Mouse (Mus musculus): ENCODE measurements at regions not wholly inside any gene's neighbourhood (a gene's known extent, or its start where the extent isn't known, plus 50 kb on each side); places are given as distances from the start of the nearest gene placed in this dataset.
"Not testable (repeated sequence)": the region's sequence is repeated elsewhere in the genome, so short reads cannot be mapped to it uniquely, and the experiment has no call there.

DNA sequence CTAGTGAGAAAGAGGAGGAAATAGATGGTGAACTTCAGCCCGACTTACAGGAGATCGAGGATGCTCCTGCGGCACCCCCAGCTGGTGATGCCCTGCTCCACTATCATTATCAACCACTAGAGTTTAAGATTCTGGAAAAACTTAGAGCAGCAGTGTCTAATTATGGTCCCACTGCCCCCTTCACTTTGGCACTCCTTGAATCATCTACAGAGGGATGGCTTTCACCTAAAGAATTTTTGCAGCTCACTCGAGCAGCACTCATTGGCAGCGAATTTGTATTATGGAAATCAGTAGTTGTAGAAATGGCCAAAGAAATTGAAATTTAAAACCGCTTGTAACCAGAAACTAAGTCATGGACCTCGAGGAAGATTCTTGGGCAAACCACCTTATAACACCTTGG lies 1229.1 kb upstream of the Arrdc3 start:
- H3K36me3 ChIP-seq (ENCODE audit: control insufficient read depth, insufficient read depth, low read length, poor library complexity, severe bottlenecking), result no peaks in the 10 kb centered on the region
- in situ Hi-C loops (cut with MboI; ENCODE audit: low sequenced_read_pairs in 2 of 2, unreplicated experiment in 2 of 2), result no loop called here
- DNase-seq (ENCODE audit: low read depth, low spot score), result no peak
- TF ChIP-seq HCFC1 (IDR thresholded peaks at IDR 0.05; ENCODE audit: borderline replicate concordance, insufficient read depth, low read length) (no peak), CHD2 (IDR thresholded peaks at IDR 0.05; ENCODE audit: low read depth, low read length) (no peak), MAFK (IDR thresholded peaks at IDR 0.05; ENCODE audit: insufficient read depth, low read depth, low read length) (no peak), ZC3H11A (IDR thresholded peaks at IDR 0.05; ENCODE audit: borderline replicate concordance, low read depth, low read length) (no peak), ZNF384 (IDR thresholded peaks at IDR 0.05; ENCODE audit: low read depth, low read length) (no peak)
- H3K4me1 ChIP-seq (ENCODE audit: control insufficient read depth in 2 of 2, insufficient read depth in 2 of 2, low read length in 2 of 2, poor library complexity in 1 of 2), result no peaks in the 10 kb centered on the region
- no peak overlapping the region for H3K27ac ChIP-seq (ENCODE audit: insufficient read depth, low read depth, low read length, poor library complexity, severe bottlenecking)
- no peak overlapping the region for H3K9ac ChIP-seq (ENCODE audit: insufficient read depth, low read depth, low read length, poor library complexity, severe bottlenecking)
- H3K4me3 ChIP-seq (ENCODE audit: insufficient read depth in 1 of 2, low read depth in 1 of 2, low read length in 2 of 2, poor library complexity in 1 of 2, severe bottlenecking in 1 of 2), result no peak overlapping the region
- H3K9me3 ChIP-seq (ENCODE audit: control insufficient read depth, insufficient read depth, low read depth, low read length), result no peaks in the 10 kb centered on the region

DNA sequence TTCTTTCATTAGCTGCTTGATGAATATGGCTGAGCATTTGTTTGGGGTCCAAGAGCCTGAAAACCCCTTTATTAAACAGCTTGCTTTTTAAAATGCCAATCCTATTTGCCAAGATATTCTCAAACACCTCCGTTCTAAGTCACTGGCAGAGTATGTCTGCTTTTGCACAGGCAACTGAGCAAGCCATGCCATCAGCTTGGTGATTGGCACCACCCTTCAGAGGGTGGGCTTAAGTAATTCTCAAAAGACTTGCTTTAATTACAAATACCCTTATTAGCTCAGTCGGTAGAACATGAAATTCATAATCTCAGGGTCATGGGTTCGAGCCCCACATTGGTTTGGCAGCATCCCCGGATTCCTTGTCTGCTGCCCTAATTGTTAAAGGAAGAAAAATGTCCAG lies 1228.5 kb upstream of the Arrdc3 start:
- in situ Hi-C loops (cut with MboI; ENCODE audit: low sequenced_read_pairs in 2 of 2, unreplicated experiment in 2 of 2), result no loop called here
- no peaks in the 10 kb centered on the region for H3K9me3 ChIP-seq (ENCODE audit: control insufficient read depth, insufficient read depth, low read depth, low read length)
- DNase-seq (ENCODE audit: low read depth, low spot score), result no peak
- no peak for TF ChIP-seq MAFK (IDR thresholded peaks at IDR 0.05; ENCODE audit: insufficient read depth, low read depth, low read length)
- no peak for TF ChIP-seq CHD2 (IDR thresholded peaks at IDR 0.05; ENCODE audit: low read depth, low read length)
- no peak for TF ChIP-seq ZNF384 (IDR thresholded peaks at IDR 0.05; ENCODE audit: low read depth, low read length)
- no peak for TF ChIP-seq HCFC1 (IDR thresholded peaks at IDR 0.05; ENCODE audit: borderline replicate concordance, insufficient read depth, low read length)
- no peak for TF ChIP-seq ZC3H11A (IDR thresholded peaks at IDR 0.05; ENCODE audit: borderline replicate concordance, low read depth, low read length)
- no peak overlapping the region for H3K9ac ChIP-seq (ENCODE audit: insufficient read depth, low read depth, low read length, poor library complexity, severe bottlenecking)
- no peaks in the 10 kb centered on the region for H3K36me3 ChIP-seq (ENCODE audit: control insufficient read depth, insufficient read depth, low read length, poor library complexity, severe bottlenecking)
- no peaks in the 10 kb centered on the region for H3K4me1 ChIP-seq (ENCODE audit: control insufficient read depth in 2 of 2, insufficient read depth in 2 of 2, low read length in 2 of 2, poor library complexity in 1 of 2)
- H3K27ac ChIP-seq (ENCODE audit: insufficient read depth, low read depth, low read length, poor library complexity, severe bottlenecking), result no peak overlapping the region
- H3K4me3 ChIP-seq (ENCODE audit: insufficient read depth in 1 of 2, low read depth in 1 of 2, low read length in 2 of 2, poor library complexity in 1 of 2, severe bottlenecking in 1 of 2), result no peak overlapping the region

DNA sequence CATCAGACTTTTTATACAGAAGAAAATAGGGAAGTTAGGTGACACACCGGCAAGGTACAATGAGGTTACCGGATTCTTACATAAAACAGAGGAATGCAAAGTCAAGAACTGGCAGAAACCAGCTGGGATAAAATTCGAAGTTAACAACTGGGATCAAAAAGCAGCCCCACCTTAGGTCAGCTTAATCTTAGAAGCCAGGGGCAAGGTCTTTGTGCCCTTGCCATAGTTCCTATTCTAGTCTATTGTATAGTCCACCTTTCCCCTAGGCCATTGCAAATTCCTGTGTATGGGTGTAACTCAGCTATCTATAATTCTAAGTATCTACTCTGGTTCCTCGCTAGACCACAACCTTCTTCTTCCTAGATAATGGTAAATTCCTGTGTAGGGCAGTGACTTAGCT lies 1214.4 kb upstream of the Arrdc3 start:
- H3K4me1 ChIP-seq (ENCODE audit: control insufficient read depth in 2 of 2, insufficient read depth in 2 of 2, low read length in 2 of 2, poor library complexity in 1 of 2); H3K36me3 ChIP-seq (ENCODE audit: control insufficient read depth, insufficient read depth, low read length, poor library complexity, severe bottlenecking); H3K4me3 ChIP-seq (ENCODE audit: insufficient read depth in 1 of 2, low read depth in 1 of 2, low read length in 2 of 2, poor library complexity in 1 of 2, severe bottlenecking in 1 of 2); H3K9ac ChIP-seq (ENCODE audit: insufficient read depth, low read depth, low read length, poor library complexity, severe bottlenecking); in situ Hi-C loops (cut with MboI; ENCODE audit: low sequenced_read_pairs in 2 of 2, unreplicated experiment in 2 of 2); H3K9me3 ChIP-seq (ENCODE audit: control insufficient read depth, insufficient read depth, low read depth, low read length): not testable (repeated sequence)
- H3K27ac ChIP-seq (ENCODE audit: insufficient read depth, low read depth, low read length, poor library complexity, severe bottlenecking), result peak overlapping the region; percentile 19; the same call in 1 of the 2 replicates
- peak; percentile 8 for DNase-seq (ENCODE audit: low read depth, low spot score)

DNA sequence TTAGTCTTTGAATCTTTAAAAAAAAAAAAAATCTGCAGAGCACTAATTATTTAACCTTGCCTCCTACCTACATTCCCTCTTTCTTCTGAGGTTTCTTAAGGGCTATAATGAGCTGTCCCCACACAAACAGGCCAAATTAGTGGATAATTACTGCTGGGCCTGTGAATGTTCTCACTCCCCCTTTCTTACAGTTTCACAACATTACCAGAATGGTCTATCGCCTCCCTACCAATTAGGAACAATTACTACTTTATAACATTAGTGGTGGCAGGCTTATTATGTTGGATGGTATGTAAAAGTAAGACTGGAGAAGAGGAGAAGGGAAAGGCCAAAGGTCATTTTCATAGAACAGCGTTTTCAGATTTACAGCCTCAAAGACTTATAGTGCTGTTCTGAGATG lies 1209.8 kb upstream of the Arrdc3 start:
- Histone ChIP-seq H3K27ac (ENCODE audit: insufficient read depth, low read depth, low read length, poor library complexity, severe bottlenecking) (no peak overlapping the region), H3K4me1 (ENCODE audit: control insufficient read depth in 2 of 2, insufficient read depth in 2 of 2, low read length in 2 of 2, poor library complexity in 1 of 2) (0 out of 4 replicates have a peak, but pooled peaks cover 0 to under 1% of the 10 kb centered on the region in 2 experiments), H3K9me3 (ENCODE audit: control insufficient read depth, insufficient read depth, low read depth, low read length) (no peaks in the 10 kb centered on the region), H3K36me3 (ENCODE audit: control insufficient read depth, insufficient read depth, low read length, poor library complexity, severe bottlenecking) (no peaks in the 10 kb centered on the region), H3K9ac (ENCODE audit: insufficient read depth, low read depth, low read length, poor library complexity, severe bottlenecking) (no peak overlapping the region), H3K4me3 (ENCODE audit: insufficient read depth in 1 of 2, low read depth in 1 of 2, low read length in 2 of 2, poor library complexity in 1 of 2, severe bottlenecking in 1 of 2) (no peak overlapping the region)
- no peak for TF ChIP-seq CHD2 (IDR thresholded peaks at IDR 0.05; ENCODE audit: low read depth, low read length)
- TF ChIP-seq MAFK (IDR thresholded peaks at IDR 0.05; ENCODE audit: insufficient read depth, low read depth, low read length), result no peak
- no peak for TF ChIP-seq ZC3H11A (IDR thresholded peaks at IDR 0.05; ENCODE audit: borderline replicate concordance, low read depth, low read length)
- TF ChIP-seq ZNF384 (IDR thresholded peaks at IDR 0.05; ENCODE audit: low read depth, low read length), result no peak
- no peak for TF ChIP-seq HCFC1 (IDR thresholded peaks at IDR 0.05; ENCODE audit: borderline replicate concordance, insufficient read depth, low read length)
- no peak for DNase-seq (ENCODE audit: low read depth, low spot score)
- in situ Hi-C loops (cut with MboI; ENCODE audit: low sequenced_read_pairs in 2 of 2, unreplicated experiment in 2 of 2), result no loop called here

GRCm38 (mm10) chr13:79697847-79698625 lies 1185.1 kb upstream of the Arrdc3 start:
- Histone ChIP-seq H3K9me3 (ENCODE audit: control insufficient read depth, insufficient read depth, low read depth, low read length) (no peaks in the 10 kb centered on the region), H3K9ac (ENCODE audit: insufficient read depth, low read depth, low read length, poor library complexity, severe bottlenecking) (no peak overlapping the region), H3K4me1 (ENCODE audit: control insufficient read depth in 2 of 2, insufficient read depth in 2 of 2, low read length in 2 of 2, poor library complexity in 1 of 2) (no peaks in the 10 kb centered on the region), H3K27ac (ENCODE audit: insufficient read depth, low read depth, low read length, poor library complexity, severe bottlenecking) (no peak overlapping the region), H3K36me3 (ENCODE audit: control insufficient read depth, insufficient read depth, low read length, poor library complexity, severe bottlenecking) (no peaks in the 10 kb centered on the region), H3K4me3 (ENCODE audit: insufficient read depth in 1 of 2, low read depth in 1 of 2, low read length in 2 of 2, poor library complexity in 1 of 2, severe bottlenecking in 1 of 2) (no peak overlapping the region)
- no peak for TF ChIP-seq CHD2 (IDR thresholded peaks at IDR 0.05; ENCODE audit: low read depth, low read length)
- no peak for TF ChIP-seq HCFC1 (IDR thresholded peaks at IDR 0.05; ENCODE audit: borderline replicate concordance, insufficient read depth, low read length)
- no peak for TF ChIP-seq MAFK (IDR thresholded peaks at IDR 0.05; ENCODE audit: insufficient read depth, low read depth, low read length)
- no peak for TF ChIP-seq ZC3H11A (IDR thresholded peaks at IDR 0.05; ENCODE audit: borderline replicate concordance, low read depth, low read length)
- no peak for TF ChIP-seq ZNF384 (IDR thresholded peaks at IDR 0.05; ENCODE audit: low read depth, low read length)
- in situ Hi-C loops (cut with MboI; ENCODE audit: low sequenced_read_pairs in 2 of 2, unreplicated experiment in 2 of 2), result no loop called here
- no peak for DNase-seq (ENCODE audit: low read depth, low spot score)
